Mouse (Mus musculus): ENCODE results near the gene Tgfb2.

- TF ChIP-seq RAD21 (IDR thresholded peaks at IDR 0.05; ENCODE audit: low read depth, low read length), result no peak
- TF ChIP-seq POLR2A (IDR thresholded peaks at IDR 0.05; ENCODE audit: control insufficient read depth in 1 of 2, insufficient read depth in 1 of 2, low read depth in 1 of 2, low read length in 2 of 2, poor library complexity in 1 of 2), result no peak
- TF ChIP-seq CTCF (IDR thresholded peaks at IDR 0.05 in 2 of 3, conservative IDR thresholded peaks at IDR 0.05 in 1 of 3; ENCODE audit: control insufficient read depth in 1 of 3, insufficient read depth in 1 of 3, low read depth in 2 of 3, low read length in 3 of 3, poor library complexity in 1 of 3, severe bottlenecking in 1 of 3), result no peak
- no peak for TF ChIP-seq TCF12 (IDR thresholded peaks at IDR 0.05; ENCODE audit: low read depth, low read length)
- TF ChIP-seq SIN3A (IDR thresholded peaks at IDR 0.05; ENCODE audit: low read length), result no peak
- TF ChIP-seq ZC3H11A (IDR thresholded peaks at IDR 0.05; ENCODE audit: low read depth, low read length), result no peak
- TF ChIP-seq USF2 (IDR thresholded peaks at IDR 0.05; ENCODE audit: borderline replicate concordance in 1 of 2, insufficient read depth in 1 of 2, low read depth in 1 of 2, low read length in 2 of 2), result no peak
- no peak for TF ChIP-seq NELFE (IDR thresholded peaks at IDR 0.05; ENCODE audit: low read depth, low read length)
Measured at GRCm38 (mm10) chr1:186621812-186622211, 84.0 kb downstream of the Tgfb2 start.

Data from MEL (cell line).